Mouse (Mus musculus) C3H10T1/2 (cell line): ENCODE data around the gene Eif2ak1. TPM values are rescaled to one million over a fixed set of nuclear protein-coding genes. Genes with fewer than 3 reads are reported as not detected.

ENCODE experiments used
- polyA plus RNA-seq, 2 experiments: library from polyadenylated mRNA; unstranded; fragments of >200 nt; fragmentation: generic; extraction: Trizol; gene quantifications; one replicate each; pipeline ENCODE4 v1.2.1; 2012; ENCODE audit warnings: missing spikeins in 2 of 2

Gene Eif2ak1
- polyA plus RNA-seq: 10 to 100 TPM in 1 of 2 experiments, 1 to 10 TPM in 1; 4.2 to 15.4 TPM

DNA sequence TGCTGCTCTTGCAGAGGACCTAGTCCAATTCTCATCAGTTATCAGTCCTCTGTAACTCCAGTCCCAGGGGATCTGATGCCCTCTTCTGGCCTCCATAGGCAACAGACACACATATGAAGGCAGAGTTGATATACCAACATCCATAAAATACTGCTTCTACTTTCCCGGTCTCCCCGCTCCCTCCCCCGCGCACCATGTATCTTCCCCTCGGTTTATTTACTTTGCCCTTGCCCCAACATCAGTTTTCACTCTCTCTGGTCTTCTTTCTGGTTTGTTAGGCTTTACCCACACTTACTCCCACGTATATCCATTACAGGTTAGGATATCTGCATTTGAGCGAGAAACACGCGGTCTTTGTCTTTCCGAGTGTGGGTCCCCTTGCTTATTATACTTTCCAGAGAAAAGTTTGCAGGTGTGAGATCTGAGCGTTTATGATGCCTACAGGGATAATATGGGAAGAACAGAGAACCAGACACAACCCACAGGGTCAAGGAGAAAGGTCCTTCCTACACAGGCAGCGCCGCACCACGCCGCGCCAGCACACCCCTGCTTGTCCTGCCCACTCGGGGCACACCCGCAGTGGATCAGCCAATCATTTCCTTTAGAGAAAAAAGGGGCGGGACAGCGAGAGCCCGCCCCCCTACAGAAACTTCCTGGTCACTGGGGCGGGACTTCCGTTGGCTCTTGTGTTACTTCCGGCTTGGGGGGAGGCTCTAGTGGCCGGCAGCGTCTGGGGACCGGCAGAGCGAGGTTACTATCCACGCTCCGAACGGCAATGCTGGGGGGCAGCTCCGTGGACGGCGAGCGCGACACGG lies at the start of gene Eif2ak1:
Eif2ak1 (plus strand) TSS at position 673 of the 815 bp plus-strand sequence.

GRCm38 (mm10) chr5:143897635-143898330 lies 80.2 kb downstream of the Eif2ak1 start, which contains the start of gene Ankrd61:
TSS of gene Ankrd61 (minus strand) at chr5:143897685.

DNA sequence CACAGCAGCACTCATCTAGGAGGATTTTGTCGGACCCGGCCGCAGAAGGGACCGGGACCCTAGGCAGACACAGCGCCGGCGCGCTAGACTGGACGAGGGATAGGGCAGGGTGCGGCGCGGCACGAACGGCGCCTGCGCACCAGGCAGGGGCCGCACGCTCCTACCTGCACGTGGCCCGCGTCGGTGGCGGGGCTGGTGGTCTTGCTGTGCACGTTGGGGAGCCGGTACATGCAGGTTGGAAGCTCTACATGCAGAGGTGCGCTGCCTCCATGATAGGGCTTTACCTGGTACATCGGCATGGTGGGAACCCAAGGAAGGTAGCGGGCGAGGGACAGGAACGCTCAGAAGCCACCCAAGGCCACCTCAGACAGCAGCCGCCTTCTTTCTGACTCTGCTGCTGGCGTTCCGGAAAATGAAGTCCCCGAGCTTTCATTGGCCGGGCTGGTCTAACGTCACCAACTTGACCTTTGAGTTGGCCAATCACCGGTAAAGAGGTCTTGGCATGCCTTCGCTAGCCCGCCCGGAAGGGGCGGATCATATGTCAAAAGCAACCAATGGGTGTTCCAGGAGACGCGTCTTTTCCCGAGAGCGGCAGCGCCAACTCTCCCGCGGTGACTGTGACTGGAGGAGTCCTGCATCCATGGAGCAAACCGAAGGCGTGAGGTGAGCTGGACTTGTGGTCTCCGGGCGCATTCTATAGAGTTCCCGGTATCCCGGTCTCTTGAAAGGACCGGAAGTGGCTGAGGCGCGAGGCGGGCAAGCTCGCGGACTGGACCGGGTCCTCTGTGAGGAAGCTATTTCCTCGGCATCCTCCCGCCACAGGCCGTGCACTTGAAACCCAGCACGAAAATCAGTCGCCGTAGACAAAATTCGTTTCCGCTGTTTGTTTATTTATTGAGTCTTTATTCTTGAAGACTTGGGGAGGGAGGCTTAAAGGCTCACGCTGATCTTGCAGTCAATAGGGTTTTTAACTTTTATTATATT lies 92.1 kb downstream of the Eif2ak1 start, which contains the start of the genes Aimp2 and Pms2:
Aimp2 (minus strand) TSS at position 431 of the 984 bp plus-strand sequence.
Pms2 (plus strand) TSS at position 548 of the 984 bp plus-strand sequence.

DNA sequence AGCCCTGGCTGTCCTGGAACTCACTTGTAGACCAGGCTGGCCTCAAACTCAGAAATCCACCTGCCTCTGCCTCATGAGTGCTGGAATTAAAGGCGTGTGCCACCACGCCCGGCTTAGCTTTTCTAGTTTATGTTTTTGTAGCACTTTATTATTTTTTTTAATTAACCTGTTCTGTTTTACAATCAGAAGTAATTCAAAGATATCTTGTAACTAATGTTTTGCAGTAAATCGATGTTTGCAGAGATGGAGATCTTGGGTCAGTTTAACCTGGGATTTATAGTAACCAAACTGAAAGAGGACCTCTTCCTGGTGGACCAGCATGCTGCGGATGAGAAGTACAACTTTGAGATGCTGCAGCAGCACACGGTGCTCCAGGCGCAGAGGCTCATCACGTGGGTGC lies 110.3 kb downstream of the Eif2ak1 start, which contains the start of gene Gm42421:
Gm42421 (plus strand) TSS at position 301 of the 400 bp plus-strand sequence.

GRCm38 (mm10) chr5:143932831-143933230 lies 115.2 kb downstream of the Eif2ak1 start, which contains the start of gene Rsph10b:
TSS of gene Rsph10b (plus strand) at chr5:143933035.

Other genes with a start within 250 kb of the Eif2ak1 start
- 10 to 100 TPM in 1 of 2 experiments, 1 to 10 TPM in 1; 2.4 to 16.4 TPM for gene Cyth3, start 195.3 kb upstream of the Eif2ak1 start, polyA plus RNA-seq
- gene Usp42, start 85.5 kb upstream of the Eif2ak1 start, polyA plus RNA-seq: 1 to 10 TPM; 2.6 to 4.7 TPM
- under 1 TPM; 0.04 to 0.26 TPM for gene Ankrd61, start 79.9 kb downstream of the Eif2ak1 start, polyA plus RNA-seq
- 100 to 1,000 TPM in 1 of 2 experiments, 10 to 100 TPM in 1; 48.8 to 214 TPM for gene Aimp2, start 92.1 kb downstream of the Eif2ak1 start, polyA plus RNA-seq
- 1 to 10 TPM; 1.1 to 3.3 TPM for gene Pms2, start 92.2 kb downstream of the Eif2ak1 start, polyA plus RNA-seq
- gene Gm42421, start 110.4 kb downstream of the Eif2ak1 start, polyA plus RNA-seq: under 1 TPM in 1 of 2 experiments, not detected in 1; 0.21 TPM
- under 1 TPM in 1 of 2 experiments, not detected in 1; 0.32 TPM for gene Rsph10b, start 115.2 kb downstream of the Eif2ak1 start, polyA plus RNA-seq
- 10 to 100 TPM in 1 of 2 experiments, 1 to 10 TPM in 1; 6.6 to 25.0 TPM for gene Ccz1, start 197.1 kb downstream of the Eif2ak1 start, polyA plus RNA-seq
- not detected for gene Ocm, start 208.9 kb downstream of the Eif2ak1 start, polyA plus RNA-seq